Mouse (Mus musculus) T-helper 1 cell (primary cell): ENCODE data around the gene Piezo1.

Experiments
- in situ Hi-C: fragments of 300-600 bp; cut with MboI, MseI; formaldehyde crosslinking; loops from one replicate; pipeline ENCODE4 v1.15.1; 2025; ENCODE audit warnings: high pct_unique_total_duplicates

Piezo1 gene

DNA sequence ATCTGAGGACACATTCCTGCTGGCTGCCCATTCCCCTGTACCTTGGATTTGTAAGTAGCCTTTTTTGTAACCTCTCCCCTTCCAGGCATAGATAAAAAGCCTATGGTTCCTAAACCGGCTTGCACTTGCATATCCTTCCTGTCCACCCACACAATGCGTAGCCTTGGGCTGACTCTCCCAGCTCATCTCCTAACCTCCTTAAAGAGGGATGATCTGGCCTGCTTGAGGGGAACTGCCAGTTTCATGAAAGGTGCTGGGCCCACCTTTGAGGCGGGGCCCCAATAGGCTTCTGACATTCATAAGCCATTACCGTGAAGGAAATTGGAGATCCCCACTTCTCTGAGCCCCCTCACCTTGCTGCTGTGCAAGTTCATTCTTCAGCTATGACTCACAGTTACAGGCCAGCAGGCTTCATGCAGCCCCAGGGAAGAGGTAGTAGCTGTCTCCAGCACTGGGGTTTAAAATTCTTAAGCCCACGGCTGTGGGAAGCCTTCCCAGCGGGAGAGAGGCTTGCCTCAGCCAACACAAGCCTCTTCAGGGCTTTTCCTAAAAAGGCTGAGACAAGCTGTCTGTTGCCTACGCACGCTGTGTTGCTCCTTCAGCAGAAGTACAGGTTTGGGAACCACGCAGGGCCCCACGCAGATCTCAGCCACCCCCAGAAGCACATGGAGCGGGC is 89.5 kb downstream of the Piezo1 start:
- in situ Hi-C loops, result no loop called here

DNA sequence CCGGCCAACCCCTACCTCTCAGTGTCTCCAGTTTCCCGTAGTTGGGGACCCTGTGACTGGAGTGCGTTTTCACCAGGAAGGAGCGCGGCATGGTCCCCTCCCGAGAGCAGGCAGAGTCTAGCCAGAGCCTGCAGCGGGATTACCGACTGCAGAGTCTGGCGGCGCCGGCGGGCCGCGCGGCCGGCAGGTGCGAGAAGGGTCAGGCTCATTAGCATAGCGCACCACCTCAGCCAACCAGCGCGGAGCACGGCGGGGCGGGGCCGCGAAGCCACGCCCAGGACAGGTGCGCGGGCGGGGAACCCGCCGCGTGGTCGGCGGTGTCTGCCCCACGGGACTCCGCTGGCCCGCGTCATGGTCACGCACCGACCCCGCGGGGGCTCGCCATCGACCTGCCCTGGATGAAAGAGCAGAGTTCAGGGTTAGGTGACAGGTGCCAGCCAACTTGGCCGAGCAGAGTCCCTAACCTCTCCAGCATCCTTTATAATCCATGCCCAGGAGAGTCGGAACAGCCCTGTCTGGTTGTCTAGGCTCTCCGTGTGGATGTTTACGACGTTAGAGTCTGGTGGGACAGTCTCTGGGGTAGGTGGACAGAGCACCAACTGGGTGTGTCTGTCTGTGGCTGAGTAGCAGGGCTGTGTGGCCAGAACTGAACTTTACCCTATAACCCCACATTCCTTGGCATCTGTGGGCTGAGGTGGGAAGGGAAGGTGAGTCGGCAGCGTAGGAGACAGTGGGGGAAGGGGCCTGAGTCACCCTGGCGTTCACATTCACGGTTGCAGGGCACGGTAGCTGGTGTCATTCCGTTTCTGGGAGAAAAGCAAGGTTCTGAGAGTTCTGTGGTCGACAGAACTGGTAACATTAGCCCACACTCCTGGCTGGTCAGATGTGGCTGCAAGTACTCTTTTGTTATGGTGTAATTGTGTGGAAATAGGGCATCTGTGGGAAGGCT is 90.3 kb downstream of the Piezo1 start, which contains the start of gene Snai3:
TSS of gene Snai3 (minus strand) at position 210 of the 949 bp plus-strand sequence.
- in situ Hi-C loops, result no loop called here

DNA sequence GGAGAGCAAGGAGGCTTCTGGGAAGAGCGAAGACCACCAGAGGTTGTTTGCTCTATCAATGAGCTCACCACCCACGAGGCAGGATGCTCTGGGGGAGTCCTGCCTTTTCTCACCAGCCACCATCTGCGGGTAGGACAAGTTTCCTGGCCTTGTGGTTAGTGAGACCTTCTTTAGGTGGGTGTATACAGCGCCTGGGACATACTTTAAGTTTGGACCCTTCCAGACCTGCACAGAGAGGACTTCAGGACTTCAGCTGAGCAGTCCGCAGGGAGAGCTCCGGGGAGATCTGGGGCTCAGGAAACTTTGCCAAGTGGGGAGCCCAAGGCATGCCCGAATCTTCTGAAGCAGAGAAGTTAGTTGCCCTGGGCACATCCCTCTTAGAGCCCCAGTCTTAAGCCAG is 91.1 kb downstream of the Piezo1 start:
- in situ Hi-C loops, result no loop called here

DNA sequence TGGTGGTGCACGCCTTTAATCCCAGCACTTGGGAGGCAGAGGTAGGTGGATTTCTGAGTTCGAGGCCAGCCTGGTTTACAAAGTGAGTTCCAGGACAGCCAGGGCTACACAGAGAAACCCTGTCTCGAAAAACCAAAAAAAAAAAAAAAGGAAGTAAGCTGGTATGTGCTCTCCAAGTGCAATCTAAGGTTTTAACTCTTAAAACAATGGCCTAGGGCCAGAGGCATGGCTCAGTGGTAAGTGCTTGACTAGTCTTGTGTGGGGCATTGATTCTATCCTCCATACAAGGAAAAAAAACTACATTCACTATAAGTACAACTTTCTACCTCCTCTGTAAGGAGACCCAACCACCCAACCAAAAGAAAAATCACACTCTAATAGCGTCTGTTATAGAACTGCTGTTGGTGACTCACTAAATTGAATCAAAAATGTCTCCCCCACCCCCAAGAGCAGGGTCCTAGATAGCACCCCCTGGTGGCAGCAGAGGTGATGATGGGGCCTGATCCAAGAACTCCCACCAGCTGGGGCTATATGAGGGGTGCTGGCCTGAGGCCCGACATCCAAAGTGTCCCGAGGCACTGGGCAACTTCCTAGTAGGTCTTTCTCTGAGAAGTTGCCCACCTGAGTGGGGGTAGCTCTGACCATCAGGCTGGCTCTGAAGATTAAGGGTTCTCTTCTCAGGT is 91.8 kb downstream of the Piezo1 start:
- in situ Hi-C loops, result no loop called here

DNA sequence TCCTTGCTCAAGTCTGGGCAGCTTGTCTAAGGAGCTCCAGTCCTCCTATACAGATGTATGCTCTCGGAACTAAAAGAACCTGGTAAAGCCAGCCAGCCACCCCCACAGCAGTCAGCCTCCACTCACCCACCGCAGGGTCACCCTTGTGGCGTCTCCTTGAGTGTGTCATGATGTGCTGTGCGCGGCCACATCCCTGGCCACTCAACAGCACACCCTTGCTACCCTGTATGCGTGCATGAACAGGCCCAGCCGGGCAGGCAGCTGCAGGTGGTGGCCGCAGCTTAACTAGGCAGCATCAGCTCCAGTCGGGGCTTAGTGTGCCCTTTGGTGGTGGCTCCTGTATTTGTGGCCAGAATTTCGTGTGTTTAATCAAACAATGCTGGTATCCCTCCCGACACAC is 94.0 kb downstream of the Piezo1 start:
- in situ Hi-C loops, result no loop called here

DNA sequence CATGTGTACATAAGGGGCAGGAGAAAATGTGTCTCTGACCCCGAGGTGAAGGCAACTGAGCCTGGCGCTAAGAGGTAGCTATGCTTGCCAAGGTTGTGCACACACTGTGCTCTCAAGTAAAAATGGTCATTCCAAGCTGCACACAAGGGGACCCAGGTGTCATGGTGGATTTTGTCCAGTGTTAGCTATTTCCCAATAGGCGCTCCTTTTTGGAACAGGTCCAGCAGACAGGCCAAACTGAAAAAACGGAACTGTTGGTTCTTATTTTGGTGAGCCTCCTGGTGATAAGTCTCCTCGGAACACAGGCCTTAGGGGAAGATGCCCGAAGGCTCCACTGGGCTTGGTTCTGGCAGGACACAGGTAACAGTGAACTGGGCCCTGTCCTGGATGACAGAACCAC is 96.7 kb downstream of the Piezo1 start:
- in situ Hi-C loops, result no loop called here

DNA sequence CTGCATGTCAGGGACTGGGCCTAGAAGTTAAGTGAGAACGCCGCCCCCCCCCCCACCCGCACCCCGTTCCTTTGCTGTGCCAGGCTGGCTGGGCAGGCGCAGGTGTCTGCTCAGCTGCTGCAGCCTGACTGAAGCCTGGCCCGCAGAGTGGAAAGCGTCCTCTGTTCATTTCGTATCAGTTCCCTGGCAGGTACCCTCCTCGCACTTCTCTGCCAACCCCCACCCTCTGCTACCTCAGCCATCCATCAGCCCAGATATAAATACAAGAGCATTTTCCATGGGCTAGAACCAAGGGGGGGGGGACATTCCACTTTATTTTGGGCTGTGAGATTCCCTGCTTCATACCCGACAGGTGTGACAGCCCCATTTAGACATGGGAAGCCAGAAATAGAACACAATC is 99.0 kb downstream of the Piezo1 start:
- in situ Hi-C loops, result no loop called here

DNA sequence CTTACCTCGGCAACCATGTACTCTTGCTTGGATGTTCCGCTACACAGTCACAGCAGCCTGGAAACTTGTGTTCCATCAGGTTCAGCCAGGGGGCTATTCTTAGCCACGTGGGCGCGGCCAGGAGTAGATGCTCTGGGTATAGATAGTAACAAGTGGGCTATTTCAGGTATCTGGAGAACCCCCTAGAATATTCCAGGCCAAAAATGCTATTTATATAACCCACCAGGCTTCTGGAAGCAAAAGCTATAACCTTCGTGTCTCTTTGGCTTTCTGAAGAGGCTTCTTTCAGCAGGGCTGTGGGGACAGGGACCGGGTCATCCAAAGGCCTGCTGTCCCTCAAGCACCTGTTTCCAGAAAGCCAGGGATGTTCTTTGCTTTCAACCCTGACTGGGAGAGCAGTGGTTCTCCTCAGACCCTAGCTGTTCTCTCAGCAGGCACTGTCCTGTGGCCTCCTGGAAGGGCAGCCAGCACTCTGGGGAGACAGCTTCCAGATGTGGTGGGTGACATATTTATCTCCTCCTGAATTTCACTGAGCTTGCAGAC is 99.9 kb downstream of the Piezo1 start:
- in situ Hi-C loops, result no loop called here

DNA sequence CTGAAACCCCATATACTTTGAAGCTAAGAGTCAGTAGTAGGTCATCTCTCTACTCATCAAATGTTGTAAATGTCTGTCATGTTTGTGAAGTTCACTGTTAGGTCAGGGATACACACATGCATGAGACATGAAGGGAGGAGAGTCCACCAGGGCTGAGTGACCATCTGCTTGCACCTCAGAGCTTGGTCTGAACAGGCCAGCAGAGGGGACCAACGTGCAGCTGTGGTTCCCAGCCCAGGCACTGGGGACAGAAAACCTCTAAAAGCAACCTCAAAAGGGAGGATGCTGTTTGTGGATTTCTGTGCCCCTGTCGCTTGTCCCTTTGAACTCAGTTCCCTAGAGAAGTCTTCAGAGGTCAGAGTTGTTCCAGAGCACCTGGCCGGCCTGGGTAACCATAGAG is 105.9 kb downstream of the Piezo1 start:
- in situ Hi-C loops, result loop anchor here (25.0 kb wide), 1 partner anchor 1117 kb away; no protein-coding TSS in a partner anchor

DNA sequence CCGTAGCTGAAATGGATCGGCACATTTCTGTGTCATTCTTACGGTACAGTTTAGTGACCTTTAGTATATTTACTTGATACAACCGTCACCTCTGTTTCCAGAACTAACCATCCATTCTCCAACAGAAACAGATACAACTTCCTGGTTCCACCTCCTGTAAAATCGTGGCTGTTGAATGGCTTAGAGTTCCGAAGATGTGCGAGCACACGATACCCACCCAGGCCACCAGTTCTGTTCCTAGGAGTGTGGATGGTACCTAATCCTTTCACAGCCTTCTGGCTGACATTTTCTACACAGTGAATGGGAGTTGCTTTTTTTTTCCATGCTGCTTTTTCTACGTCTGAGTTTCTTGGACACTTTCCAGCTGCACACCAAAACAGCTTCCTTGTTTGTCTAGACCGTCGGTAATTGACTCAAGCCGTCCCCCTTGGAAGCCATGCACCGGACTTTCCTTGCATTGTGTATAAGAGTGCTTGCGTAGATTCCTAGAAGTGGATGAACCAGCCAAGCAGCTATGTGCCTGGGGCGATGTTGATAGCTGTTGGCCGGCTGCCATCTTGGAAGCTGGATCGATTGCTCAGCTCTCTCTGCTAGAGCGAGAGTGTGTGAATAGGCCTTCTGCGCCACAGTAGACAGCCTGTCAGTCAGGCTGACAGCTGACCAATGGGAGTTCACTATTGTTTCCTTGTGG is 106.9 kb downstream of the Piezo1 start:
- in situ Hi-C loops, result loop anchor here (25.0 kb wide), 1 partner anchor 1118 kb away; no protein-coding TSS in a partner anchor

DNA sequence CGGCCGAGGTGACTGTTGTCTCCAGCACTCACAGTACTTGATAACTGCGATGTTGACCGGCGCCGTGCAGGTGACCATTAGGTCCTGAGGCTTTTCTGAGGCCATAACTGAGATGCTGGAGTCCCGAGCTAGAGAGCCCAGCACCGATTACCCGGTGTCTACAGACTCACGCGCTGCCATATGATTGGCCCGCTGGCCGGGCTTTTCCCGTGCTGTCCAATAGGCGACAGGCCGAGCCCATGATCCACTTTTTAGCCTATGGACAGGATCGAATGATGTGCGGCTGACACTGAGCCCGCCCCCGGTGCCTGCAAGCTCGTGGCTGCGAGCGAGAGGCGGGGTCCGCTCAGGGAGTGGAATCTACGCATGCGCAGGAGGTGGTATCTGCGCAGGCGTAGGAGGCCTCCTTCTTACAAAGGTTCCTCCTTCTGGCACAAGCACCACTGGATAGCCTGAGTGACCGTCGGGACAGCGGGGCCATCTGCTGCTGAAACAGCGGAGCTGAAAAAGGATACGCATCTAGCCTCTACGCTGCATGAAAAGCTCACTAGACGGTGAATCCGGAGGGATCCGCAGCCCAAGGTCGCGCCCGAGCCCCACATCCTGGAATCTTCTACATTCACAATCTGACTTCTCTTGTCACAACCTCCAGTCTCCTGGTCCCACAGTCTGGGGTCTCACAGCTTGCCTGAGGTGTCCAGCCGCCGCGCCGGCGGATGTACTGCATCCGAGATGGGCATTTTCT is 107.7 kb downstream of the Piezo1 start, which contains the start of gene Mvd:
TSS of gene Mvd (minus strand) at position 161 of the 745 bp plus-strand sequence.
- in situ Hi-C loops, result loop anchor here (25.0 kb wide), 1 partner anchor 1119 kb away; no protein-coding TSS in a partner anchor

DNA sequence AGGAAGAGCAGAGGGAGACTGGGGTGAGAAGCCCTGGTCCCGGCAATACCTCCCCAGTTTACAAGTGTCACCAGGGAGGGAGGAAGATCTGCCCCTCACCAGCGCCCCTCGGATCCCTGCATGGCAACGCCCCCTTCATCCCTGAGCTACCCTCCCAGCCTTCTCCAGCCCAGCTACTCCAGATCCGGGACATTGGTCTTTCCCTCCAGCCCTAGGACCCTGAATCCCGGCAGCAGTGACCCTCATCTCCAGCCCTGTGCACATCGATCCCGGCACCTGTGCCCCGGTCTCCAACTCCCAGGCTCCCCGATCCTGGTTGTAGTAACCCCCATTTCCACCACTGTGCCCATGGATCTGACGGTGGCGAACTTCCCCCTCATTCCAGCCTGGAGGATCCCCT is 108.3 kb downstream of the Piezo1 start:
- in situ Hi-C loops, result loop anchor here (25.0 kb wide), 1 partner anchor 1120 kb away; no protein-coding TSS in a partner anchor

DNA sequence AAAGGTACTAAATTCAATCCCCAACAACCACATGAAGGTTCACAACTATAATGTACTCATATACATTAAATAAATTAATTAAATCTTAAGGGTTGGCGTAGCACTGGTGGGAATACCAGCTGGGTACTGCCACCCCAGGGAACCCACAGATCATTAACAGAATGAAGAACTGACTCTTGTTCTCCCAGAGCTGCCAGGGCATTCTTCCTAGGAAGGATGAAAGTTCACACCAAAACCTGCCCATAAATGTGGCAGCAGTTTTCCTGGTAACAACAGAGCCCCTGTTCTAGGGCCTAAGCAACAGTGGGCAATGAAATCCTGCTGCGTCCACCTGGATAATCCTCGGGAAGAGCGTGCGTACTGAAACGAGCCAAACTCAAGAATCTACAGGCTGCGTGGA is 108.8 kb downstream of the Piezo1 start:
- in situ Hi-C loops, result loop anchor here (25.0 kb wide), 1 partner anchor 1120 kb away; no protein-coding TSS in a partner anchor

DNA sequence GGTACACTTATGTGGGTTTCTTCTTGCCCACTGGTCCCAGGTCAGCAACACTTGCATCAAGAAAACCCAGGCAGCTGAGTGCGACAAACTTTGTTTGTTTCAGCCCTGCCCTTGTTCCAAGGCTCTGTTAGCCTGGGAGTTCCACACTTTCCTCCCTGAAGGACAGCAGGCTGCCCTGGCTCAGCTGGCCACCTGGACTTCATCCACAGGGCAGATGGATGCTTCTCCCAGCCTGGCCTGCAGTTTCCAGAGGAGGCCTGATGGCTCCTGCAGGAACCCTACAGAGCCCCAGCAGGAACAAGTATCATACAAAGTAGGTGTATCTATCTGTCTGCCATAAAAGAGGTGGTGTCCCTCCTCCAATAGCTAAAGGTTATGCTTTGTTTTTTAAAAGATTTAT is 109.8 kb downstream of the Piezo1 start:
- in situ Hi-C loops, result loop anchor here (25.0 kb wide), 1 partner anchor 1121 kb away; no protein-coding TSS in a partner anchor

DNA sequence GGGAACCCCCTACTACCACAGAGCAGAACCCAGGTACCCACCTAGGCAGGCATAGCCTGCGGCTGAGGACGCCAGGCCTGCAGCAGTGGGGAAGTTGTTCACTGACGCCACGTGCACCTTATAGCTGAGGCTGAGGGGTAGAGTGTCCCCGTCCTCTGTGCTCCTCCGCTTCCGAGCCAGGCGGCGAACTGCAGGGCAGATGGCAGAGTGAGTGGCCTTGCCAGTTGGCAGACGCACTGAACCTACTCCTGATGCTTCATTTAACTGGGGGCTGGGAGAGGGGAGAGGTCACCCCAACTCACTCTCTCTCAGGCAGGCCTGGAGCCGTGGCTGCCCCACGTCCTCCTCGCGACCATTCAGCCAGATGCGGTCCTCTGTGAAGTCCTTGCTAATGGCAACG is 111.8 kb downstream of the Piezo1 start:
- in situ Hi-C loops, result loop anchor here (25.0 kb wide), 1 partner anchor 1123 kb away; no protein-coding TSS in a partner anchor

DNA sequence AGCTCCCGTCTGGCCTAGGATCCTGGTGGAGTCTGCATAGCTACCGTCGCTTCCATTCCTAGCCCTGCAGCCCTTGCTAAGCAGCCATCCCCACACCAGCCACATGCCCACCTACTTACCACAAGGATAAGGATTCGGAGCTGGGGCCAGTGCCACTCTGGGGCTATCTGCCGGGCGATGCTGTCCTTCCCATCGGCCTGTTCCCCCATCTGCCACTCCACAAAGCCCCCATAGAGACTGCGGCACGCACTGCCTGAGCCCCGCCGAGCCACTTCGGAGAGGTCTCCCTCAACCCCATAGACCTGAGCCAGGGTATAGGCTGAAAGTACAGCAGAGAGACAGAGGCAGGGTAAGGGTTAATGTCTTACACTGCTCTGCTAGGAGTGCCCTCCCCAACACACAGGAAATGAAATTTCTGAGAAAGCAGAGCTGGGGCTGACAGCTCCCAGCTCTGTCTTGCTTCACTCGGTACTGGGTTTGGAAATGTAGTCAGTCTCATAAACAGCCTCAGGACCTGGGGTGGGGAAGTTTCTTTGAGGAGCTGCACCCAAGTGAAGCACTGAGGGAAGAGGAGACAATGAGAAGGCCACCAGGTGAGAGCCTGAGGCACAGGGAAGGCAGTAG is 113.3 kb downstream of the Piezo1 start:
- in situ Hi-C loops, result loop anchor here (25.0 kb wide), 1 partner anchor 1124 kb away; no protein-coding TSS in a partner anchor

DNA sequence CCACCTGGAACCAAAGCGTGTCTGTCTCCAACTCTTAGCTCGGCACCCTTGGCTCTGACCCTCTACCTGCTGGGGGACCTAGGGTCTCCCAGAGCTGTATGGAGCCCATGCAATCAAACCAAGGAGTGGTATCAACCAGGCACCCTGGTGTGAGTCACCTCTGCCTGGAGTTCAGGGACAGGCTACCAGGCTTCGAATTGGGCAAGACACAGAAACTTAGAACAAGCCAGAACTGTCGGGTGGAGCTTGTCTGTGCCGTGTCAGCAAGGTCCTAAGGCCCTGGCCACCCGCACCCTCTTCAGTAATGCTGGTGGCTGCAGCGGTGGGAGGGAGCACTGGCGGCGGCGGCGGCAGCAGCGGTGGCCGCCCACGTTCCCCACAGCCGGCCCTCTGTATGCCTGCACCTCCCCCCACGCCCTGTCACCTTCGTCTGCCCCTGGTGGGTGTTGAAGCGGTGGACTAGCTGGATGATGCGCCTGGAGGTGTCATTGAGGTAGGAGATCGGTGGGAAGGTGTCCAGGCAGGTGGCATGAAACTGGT is 114.5 kb downstream of the Piezo1 start:
- in situ Hi-C loops, result loop anchor here (25.0 kb wide), 1 partner anchor 1126 kb away; no protein-coding TSS in a partner anchor

DNA sequence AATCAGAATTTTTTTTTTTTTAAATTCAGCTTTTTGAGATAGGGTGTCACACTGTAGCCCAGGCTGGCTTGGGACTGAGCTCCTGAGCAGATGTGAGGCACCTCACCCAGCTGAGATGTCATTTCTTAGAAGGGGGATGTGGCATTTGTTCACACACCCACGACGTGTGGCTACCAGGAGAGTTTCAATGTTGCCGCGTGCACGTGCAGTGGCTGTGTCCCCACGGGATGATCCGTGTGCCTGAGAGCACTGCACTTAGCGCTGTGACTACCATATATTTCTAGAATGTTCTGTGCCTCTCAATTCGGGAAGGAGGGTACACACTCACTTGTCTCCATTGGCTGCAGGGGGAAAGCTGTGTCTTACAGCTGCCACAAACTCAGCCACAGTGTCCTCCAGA is 115.0 kb downstream of the Piezo1 start:
- in situ Hi-C loops, result loop anchor here (25.0 kb wide), 1 partner anchor 1126 kb away; no protein-coding TSS in a partner anchor

DNA sequence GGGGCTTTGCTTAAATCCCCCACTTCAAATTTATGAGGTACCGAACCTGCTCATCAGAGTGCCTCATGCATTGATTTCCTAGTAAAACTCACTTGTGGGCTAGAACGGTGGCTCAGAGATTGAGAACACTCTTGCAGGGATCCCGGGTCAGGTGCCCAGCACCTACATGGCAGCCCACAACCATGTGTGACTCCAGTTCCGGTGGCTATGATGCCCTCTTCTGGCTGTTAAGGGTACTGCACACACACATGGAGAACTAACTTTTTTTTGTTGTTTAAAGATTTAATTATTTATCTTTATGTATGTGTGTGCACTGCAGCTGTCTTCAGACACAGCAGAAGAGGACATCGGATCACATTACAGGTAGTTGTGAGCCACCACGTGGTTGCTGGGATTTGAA is 115.8 kb downstream of the Piezo1 start:
- in situ Hi-C loops, result loop anchor here (25.0 kb wide), 1 partner anchor 1127 kb away; no protein-coding TSS in a partner anchor
